Mouse (Mus musculus) ES-E14 (cell line): Measurements from ENCODE around the gene Dennd5a.

Experiments used
- CHD2 ChIP-seq: IDR thresholded peaks from 2 replicates; pipeline ENCODE4 v1.6.1; 2014; ENCODE audit warnings: mild to moderate bottlenecking, low read depth, low read length, inconsistent platforms
- HCFC1 ChIP-seq: IDR thresholded peaks from 2 replicates; pipeline ENCODE4 v1.6.1; 2012; ENCODE audit warnings: low read length, inconsistent platforms, borderline replicate concordance; ENCODE audit not compliant: insufficient read depth
- MAFK ChIP-seq: IDR thresholded peaks from 2 replicates; pipeline ENCODE4 v1.6.1; 2014; ENCODE audit warnings: mild to moderate bottlenecking, low read depth, low read length, inconsistent platforms; ENCODE audit not compliant: insufficient read depth

DNA sequence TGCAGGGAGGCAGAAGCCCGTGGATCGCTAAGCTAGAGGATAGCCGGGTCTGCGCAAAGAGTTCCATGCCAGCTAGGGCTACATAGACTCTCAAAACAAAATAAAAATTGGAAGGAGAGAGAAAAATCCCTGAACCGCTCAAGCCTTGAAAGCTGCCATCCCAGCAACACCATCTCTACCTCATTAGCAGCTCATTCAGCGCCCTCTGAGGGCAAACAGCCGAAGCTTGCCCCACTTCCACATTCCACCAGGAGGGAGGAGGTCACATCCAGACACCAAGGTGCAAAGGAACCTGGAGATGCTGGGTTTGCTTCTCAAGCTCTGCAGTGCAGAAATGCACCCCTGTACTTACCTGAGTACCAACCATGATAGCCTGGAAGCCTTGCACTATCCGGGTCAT lies 84.2 kb downstream of the Dennd5a start:
- TF ChIP-seq MAFK (no peak), HCFC1 (no peak), CHD2 (no peak)
